Mouse (Mus musculus) cerebellum, adult 11 months (tissue): ENCODE data around the gene Sh3bp4.

ENCODE experiments used
- DNase-seq: peaks from one replicate; pipeline ENCODE4 v3.0.0; 2022

The Sh3bp4 gene

DNA sequence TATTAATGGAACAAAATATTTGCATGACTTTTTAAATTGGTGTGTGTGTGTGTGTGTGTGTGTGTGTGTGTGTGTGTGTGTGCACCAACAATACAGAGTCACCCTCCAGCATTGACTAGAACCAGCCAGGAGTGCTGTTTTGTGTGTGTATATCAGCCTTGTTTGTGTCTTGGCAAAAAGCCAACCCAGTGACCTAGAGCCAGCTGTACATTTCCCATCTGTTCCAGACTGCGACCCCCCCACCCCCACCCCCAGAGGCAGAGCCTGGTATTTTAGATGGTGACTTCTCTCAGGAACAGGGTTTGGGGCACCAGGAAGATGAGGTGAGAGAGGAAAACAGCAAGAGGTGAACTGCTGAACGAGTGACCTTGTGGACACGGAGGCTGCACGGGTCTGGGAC is 24.2 kb downstream of the Sh3bp4 start:
- DNase-seq = no peak

DNA sequence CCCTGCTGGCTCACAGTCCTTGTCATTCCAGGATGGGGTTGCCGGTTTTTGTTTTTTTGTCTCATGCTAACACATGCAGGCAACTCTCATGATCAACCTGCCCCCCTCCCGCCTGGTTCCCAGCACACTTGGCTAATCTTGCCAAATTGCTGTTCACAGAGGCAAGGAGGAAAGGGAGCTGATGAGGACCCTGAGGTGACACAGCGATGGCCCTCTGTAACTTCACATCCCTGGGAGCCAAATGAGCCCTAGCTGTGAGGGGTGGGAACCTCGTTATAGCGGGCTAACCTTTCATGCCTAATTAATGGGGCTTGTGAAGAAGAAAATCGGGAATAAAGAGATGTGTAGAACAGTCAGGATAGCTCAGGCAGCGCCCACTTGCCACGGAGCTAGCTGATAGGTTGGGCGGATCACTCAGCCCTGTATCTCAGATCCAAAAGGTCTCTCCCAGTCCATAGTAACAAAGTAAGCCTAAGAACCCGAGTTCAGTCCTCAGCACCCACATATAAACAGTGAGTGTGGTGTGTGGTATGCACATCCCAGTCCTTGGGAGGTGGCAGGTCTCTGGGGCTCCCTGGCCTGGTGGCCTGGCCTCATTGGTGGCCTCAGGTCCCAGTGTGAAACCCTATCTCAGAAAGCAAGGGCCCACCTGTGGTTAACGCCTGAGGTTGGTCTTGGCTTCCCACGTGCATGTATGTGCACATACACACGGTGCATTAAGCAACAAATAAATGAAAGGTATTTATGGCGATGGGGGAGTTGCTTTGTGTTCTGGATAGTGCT is 25.6 kb downstream of the Sh3bp4 start:
- no peak for DNase-seq

DNA sequence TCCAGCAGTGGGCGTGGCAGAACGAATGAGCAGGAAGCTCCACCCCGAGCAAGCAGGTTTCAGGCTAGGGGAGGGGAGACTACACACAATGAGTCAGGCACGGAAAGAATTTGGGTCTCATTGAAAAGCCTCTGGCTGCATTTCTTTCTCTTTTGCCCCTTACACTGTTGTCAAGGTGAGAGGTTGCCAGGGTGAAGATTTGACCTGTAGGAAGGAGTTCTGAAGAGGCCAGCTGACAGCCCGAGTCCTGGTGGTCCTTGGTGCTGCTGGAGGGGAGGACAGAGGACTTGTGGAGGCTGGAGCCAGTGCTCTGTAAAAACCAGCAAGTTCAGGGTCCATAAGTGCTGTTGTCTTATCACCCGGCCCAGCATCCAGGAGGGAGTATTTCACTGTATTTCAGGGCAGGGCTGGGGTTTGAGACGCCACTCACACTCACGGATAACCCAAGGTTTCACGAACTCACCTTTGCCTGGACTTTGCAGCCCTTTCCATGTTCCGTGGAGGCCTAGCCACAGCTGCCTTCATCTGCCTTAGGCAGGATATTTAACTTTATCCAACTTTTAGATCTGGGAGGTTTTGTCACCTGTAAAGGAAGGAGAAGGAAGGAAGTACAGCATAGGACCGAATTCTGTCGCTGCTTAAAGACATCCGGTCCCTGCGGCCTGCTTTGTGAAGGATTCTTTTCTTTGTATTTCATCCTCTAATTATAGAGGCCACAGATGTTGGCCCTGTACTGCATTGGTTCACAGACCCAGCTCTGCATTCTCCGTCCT is 32.2 kb downstream of the Sh3bp4 start:
- DNase-seq = no peak

DNA sequence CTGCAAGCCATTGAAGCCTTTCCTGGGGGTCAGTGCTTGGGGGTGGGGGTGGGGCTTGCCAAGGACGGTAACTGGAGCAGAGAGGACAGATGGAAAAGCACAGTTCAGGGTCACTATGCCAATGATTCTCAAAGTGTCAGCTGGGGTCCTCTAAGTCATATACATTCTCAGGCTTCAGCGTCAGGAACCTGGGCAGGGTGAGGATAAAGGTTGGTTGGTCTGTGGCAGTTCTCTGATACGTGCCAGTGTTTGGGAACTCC is 32.7 kb downstream of the Sh3bp4 start:
- no peak for DNase-seq

DNA sequence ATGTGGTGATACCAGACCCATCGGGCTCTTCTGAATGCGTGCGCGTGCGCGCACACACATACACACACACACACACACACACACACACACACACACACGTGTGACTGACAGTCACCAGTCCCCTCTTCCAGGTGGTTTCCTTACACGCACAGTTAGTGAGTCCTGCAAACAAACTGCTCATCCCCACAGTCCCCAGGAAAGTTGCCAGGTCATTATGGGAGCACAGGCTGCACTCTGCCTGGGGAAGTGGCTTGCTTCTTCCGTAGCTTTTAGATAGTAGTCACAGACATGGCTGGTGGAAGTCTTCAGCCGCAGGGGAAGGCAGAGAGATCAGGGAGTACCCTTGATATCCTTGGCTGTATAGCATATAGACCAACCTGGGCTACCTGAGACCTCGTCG is 33.3 kb downstream of the Sh3bp4 start:
- no peak for DNase-seq

DNA sequence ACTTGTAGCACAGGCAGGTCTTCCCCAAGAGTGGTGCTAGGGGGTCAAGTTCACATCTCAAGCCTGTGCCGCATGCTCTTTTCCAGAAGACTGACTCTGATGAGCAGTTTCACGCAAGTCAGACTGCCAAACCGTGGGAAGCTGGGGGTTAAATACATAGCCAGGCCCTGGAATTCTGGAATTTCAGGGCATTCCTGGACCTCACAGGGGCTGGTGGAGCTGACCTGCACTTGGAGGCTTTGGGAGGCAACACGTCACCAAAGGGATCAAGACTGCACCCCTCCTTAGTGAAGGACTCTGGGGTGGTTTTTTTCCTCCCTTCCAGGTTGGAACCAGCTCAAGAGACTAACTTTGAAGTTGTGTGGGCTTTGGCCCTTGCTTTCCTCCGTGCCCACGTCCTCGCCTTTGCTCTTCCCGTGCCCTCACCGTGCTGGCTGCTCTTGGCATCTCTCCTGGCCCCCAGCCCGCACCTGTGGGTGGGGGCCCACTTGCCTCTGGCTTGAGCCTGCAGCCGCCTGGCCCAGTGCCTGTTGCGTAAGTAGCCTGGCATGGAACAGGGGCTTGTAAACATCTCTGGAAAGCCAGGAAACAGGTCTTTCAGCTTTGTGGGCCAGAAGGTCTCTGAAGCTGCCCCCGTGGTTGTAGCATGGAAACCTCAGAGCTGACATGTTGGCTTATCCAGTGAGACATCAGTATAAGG is 34.0 kb downstream of the Sh3bp4 start:
- DNase-seq = no peak

DNA sequence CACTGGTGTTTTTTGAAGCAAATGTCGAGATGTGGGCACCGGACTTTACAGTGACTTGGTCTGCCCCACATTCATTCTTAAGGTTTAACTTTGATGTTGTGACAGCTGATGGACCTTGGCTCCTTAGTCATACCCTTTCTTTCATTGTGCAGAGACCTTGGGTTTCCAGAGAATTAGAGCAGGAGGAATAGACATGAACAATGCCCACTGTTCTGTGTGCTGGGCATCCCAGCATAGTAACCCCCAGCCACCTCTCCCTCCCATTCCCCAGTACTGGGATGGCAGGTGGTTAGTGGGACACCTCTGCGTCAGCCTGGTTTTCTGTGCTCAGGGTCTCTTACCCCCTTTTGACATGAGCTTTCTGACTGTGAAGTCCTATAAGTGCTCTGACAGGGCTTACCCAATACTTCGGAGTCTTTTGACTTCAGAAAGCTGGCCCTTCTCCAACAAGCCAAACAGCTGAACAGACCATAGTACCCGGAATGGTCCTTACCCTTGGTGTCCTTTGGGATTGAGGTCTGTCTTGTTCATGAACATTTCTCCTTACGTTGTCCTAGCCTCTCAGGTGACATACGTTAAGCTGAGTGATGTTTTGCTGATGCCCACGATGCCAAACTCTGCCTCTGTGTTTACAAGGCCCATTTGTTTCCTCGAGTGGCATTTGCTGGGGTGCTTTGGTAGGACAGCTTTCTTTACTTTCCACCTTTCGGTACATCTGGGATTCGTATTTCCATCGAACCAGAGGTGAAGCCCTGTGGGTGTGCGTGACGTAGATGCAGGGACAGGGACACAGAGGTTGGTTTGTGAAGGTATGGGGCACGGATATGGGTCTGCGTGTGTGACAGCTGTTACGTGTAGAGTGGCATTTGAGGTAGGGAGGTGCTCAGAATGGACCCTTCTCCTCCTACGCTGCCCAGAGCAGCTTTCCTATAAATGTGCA is 35.9 kb downstream of the Sh3bp4 start:
- DNase-seq = no peak

DNA sequence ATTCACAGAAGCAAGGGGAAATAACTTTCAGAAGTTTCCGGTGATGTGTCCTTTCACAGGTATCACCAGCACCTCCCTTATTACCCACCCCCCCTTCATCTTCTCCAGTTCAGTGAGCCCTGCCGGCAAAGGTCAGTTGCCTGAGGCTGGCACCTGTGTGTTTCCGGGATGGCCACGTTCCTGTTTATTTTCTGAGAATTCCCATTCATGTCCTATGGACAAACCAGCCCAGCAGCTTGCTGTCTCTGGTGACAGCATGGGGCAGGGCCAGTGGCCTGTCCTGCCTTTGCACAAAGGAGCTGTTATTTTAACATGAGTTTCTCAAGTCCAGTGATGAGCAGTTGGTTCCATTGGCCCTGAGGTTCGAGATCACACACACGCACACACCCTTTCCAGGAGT is 37.3 kb downstream of the Sh3bp4 start:
- DNase-seq = no peak

DNA sequence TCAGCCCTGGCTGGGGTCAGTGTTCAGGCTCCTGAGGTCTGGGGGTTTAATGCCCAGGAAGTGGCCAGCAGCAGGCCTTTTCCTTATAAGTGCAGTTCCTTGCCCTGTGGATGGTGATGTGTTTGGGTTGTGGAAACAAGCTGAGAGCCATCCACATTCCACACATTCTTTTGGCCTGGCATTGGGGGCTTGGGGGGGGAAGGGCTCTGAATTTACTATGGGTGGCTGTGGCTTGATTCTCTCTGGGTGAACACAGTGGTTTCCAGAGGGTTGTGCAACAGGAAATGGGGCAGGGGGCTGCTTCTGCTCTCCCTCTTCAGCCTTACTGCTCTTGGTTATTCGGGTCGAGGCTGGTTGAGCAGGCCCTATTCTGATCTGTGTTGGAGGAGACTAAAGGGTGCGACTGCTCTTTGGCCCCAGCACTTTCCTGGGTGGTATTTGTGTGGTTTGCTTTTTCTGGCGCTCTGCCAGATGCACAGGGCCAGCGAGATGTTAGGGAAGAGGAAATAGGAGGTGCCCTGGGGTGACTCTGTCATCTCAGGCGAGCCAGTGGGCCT is 38.2 kb downstream of the Sh3bp4 start:
- no peak for DNase-seq

DNA sequence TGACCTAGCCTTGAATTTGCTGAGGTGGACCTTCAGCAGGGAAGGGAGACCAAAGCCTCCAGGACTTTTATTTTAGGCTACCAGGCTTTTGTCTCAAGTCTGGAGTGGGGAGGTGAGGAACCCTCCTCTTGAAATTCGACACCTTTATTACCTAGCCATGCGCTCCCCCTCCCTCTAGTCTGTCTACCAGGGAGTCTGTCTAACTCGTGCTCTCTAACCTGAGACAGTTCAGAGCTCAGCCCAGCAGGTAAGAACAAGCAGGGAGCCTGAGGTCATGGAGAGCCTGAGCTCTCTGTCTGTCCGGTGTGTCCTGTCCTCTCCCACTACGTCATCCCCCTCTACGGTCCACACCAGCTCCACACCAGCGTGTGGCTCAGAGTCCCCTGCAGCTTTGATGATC is 39.6 kb downstream of the Sh3bp4 start:
- no peak for DNase-seq

DNA sequence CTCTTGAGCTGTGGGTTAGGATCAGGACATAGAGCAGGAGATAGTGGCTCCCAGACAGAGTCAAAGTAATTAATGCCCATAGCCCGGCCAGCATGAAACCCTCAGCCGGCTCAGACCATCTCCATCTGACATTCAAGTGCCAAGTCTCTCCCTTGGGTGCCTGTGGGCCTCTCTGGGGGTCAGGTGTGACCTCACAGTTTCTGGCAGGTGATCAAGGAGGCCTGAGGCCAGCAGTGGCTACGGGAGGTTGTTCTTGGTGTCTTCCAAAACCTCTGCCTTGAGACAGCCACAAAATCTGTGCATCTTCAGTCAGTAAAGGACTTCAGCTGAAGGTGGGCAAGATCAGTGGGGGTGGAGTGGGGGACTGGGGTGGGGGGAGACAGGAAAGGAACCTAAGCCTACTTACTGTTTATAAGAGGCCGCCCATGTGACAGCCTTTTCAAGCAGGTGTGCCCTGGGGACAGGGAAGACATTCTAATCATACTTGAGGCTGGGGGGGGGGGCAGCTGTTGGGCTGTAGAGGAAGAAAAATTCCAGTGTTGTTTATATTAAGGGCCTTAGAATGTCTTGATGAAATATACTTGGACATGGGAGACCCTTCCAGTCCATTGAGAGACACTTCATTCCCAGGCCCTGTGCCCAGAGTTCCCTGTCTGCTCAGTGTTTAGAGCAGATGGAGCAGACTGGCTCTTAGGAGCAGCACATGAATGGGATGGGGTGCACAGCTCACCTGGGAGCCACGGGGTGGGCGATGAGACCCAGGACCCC is 40.7 kb downstream of the Sh3bp4 start:
- DNase-seq = no peak

DNA sequence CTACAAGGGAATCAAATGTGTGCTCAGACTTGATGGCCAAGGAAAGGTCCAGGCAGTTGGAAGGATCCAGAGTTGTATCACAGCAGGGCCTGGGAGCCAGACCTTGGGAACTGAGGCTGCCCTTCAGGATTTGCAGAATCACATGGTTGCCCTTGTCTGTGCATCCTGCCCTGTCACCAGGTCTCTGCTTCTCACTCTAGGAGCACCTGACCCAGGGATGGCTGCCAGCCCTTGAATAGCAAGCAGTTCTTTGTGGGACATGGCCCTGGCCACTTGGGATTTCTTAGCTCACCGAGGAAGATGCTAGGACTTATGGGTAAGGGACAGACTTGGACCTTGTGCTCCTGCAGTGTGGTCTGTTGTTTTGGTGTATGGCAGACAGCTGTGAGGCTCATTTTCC is 42.3 kb downstream of the Sh3bp4 start:
- no peak for DNase-seq

DNA sequence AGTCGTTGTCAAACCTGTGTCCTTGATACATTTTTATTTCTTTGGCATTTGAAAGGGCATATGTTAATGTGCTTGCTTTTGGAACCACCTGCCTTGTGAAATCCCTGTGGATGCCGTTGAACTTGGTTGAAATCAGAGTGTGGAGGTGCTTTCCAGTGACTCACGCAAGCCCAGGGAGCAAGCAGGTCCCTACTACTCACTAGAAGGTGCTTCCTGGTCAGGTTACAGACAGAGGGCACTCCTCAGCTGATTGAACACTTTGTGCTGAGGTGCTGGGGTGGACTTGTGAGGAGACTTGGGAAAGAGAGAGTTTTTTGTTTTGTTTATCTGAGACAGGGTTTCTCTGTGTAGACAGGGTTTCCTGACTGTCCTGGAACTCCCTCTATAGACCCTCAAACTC is 43.5 kb downstream of the Sh3bp4 start:
- no peak for DNase-seq

DNA sequence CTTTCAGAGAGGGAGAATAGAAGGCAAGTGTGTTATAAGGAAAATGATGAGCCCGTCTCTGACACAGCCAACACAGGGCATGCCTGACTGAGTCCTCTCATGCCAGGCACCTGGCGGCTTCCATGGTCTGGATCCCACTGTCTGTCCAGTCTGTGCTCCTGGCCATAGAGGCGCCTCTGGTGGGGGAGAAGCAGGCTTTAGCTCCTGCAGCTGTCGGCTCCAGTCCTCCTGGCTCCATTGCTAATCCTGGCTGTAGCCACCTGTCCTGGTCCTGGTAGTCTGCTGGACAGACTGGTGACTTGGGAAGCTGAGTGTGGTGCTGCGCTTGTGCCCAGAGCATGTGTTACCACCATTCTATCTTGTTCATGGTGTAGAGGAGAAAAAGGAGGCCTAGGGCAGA is 46.8 kb downstream of the Sh3bp4 start:
- no peak for DNase-seq

DNA sequence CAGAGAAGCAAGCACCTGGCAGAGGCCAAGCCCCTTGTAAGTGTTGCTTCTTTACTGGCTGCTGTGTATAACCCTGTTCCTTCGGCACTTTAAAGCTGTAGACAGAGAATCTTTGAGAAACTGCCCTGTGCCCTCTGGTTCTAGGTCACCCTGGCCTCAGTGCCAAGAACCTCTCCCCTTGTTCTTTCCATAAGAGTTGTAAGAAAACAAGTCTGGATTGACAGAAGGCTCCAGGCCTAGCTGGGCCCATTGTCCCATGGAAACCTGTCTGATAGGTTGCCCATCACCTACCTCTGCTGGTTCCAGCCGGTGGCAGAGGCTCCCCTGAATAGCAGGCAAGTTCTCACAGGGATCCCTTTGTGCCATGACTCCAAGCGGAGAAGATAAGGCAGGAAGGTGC is 47.9 kb downstream of the Sh3bp4 start:
- no peak for DNase-seq

DNA sequence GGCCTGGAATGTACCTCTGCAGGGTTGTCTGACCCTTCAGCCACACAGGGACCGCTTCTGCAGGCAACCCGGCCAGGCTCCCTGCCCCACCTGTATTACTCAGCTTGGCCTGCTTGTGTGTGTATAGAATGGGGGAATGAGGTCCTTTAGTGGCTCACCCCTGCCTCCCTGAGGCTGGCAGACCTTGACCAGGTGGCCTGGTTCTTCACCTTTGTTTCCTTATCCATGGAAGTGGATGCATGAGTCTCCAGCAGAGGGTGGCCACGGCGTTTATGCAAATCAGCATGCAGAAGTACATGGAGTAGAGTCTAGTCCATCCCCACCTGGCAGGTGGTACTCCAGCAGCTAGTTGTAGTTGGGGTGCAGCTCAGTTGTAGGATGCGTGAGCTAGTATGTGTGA is 48.6 kb downstream of the Sh3bp4 start:
- DNase-seq = no peak

DNA sequence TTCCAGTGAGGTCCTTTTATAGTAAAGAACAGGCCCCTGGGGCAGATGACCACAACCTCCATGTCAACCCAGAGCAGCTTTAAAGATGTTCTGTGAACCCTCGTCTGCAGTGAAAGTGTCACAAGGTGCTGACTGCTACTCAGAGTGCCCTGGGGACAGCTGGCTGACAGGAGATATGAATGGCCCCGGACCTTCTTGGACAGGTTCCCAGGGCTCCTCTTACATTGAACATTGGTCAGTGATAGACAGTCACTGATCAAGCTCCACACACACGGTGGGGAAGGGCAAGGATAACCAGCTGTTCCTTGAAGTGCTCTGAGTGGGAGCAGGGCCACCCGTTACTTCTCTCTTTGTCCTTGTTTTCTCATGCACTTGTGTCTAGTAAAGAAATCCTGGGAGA is 50.1 kb downstream of the Sh3bp4 start:
- no peak for DNase-seq

DNA sequence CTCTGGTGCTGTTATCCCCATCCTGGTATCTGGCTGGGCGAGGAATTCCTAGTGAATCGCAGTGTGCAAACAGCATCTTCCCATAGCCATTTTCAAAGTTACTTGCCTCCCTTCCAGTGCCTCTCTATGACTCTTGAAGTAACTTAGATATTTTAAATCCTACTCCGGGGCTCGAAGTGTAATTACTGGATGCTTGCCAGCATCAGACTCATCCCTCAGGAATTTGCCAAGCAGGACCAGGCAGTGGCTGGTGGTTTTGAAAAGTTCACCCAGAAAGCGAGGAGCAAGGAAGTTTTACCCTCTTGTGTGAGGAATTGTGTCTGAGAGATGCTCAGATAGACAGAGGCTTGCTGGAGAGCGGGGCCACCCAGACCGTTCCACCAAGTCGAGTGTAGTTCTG is 51.3 kb downstream of the Sh3bp4 start:
- DNase-seq = no peak

DNA sequence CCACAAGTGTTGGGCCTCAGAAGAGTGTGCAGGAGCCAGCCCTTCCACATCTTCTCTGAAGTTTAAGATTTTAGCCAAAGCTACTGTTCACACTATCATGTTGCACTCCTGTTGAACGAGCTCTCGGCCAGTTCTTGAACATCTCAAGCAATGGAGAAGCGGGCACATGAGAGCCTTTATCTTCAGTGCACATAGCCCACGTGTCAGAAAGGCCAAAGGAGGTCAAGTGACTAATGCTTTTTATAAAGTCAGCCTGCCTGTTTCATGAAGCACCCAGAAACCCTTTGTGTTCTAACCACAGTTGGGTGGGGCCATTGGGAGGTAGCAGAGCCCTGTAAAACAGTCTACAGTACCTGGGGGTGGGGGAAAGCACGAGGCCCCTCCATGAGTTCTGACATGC is 52.2 kb downstream of the Sh3bp4 start:
- DNase-seq = no peak

DNA sequence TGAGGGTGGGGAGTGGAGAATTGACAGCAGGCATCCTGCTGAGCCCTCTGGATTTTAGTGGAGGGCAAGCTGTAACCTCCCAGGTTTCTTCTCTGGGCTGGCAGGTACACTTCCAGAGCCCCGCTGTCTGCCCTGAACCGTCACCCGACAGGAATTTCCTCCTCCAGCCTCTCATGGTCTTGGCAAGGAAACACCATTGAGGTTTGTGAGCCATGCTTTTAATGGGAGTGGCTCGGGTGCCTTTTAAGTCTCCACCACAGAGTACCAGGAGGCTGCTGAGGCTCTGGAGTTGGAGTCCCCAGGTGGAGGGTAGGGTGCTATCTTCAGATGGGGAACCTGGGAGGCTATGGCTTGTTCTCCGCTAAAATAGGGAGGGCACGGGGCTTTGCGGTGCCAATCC is 53.9 kb downstream of the Sh3bp4 start:
- DNase-seq = no peak

DNA sequence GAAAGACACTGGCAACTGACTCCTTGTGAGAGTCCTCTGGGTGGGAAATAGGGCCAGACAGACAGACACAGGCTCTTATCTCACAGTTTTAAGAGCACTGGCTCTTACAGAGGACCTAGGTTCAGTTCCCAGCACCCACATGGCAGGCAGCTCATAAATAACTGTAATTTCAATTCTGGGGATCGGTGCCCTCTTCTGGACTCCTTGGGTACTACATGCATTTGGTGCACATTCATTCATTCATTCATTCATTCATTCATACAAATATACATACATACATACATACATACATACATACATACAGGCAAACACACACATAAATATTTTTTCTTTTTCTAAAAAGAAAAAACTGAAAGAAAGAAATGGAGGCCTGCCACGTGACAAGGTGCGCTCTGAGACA is 56.9 kb downstream of the Sh3bp4 start:
- no peak for DNase-seq

DNA sequence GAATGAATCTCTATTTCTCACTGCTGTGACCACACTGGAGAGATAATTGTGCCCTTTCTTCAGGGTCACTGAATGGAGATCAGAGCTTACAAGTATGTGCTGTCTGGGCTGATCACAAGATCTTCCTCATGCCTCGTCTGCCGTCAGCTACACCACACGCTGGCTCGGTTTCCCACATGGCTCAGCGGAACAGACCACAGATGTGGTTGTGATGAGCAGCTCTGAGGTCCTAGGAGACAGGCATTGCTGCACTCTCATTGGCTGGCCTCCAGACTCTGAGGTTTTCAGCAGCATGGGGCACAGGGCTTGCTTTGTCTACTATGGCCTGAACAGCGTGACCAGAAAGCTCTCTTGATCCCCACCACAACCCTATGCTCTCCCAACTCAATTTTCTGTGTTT is 60.2 kb downstream of the Sh3bp4 start:
- no peak for DNase-seq
